Mouse (Mus musculus) thymus, adult 2 months (tissue): Measurements from ENCODE around the gene Papss2.

Source experiments
- CTCF ChIP-seq: fragments of 200-500 bp; IDR thresholded peaks from 2 replicates; pipeline ENCODE4 v1.5.1; 2012; ENCODE audit warnings: mild to moderate bottlenecking, control low read depth, low read length, moderate library complexity, borderline replicate concordance; ENCODE audit not compliant: control insufficient read depth, poor library complexity, insufficient read depth; ENCODE audit errors: extremely low read depth
- POLR2A ChIP-seq: fragments of 200-500 bp; IDR thresholded peaks from 2 replicates; pipeline ENCODE4 v1.6.1; 2012; ENCODE audit warnings: mild to moderate bottlenecking, low read length, control low read depth, moderate library complexity; ENCODE audit not compliant: control insufficient read depth, poor library complexity, insufficient read depth; ENCODE audit errors: extremely low read depth

GRCm38 (mm10) chr19:32595506-32596286 lies at the start of gene Papss2:
- TF ChIP-seq CTCF = no peak
- peak; percentile 46; the same call in 1 of the 2 replicates for TF ChIP-seq POLR2A
